Mouse (Mus musculus): ENCODE results near the gene Smchd1.
A peak's percentile ranks its signal among the peaks of the same experiment; 100 is the strongest.
"Not testable (repeated sequence)": the region's sequence is repeated elsewhere in the genome, so short reads cannot be mapped to it uniquely, and the experiment has no call there.

Gene Smchd1

GRCm38 (mm10) chr17:71474762-71475704 is at the start of gene Smchd1:
TSS of gene Smchd1 (minus strand) at chr17:71475343.
- DNase-seq (ENCODE audit: low spot score) = peak; percentile 96

GRCm38 (mm10) chr17:71510297-71510696 is 35.2 kb upstream of the Smchd1 start:
- DNase-seq (ENCODE audit: low spot score) = no peak

- DNase-seq (ENCODE audit: low spot score) = no peak
Observed at GRCm38 (mm10) chr17:71506832-71507231, 31.7 kb upstream of the Smchd1 start.

- DNase-seq (ENCODE audit: low spot score) = no peak
Observed at GRCm38 (mm10) chr17:71495784-71496183, 20.6 kb upstream of the Smchd1 start.

GRCm38 (mm10) chr17:71491332-71491686 is 16.2 kb upstream of the Smchd1 start:
- no peak for DNase-seq (ENCODE audit: low spot score)

- no peak for DNase-seq (ENCODE audit: low spot score)
Observed at GRCm38 (mm10) chr17:71490666-71491331, 15.7 kb upstream of the Smchd1 start.

- DNase-seq (ENCODE audit: low spot score) = no peak
Observed at GRCm38 (mm10) chr17:71489703-71490461, 14.7 kb upstream of the Smchd1 start.

- DNase-seq (ENCODE audit: low spot score) = no peak
Observed at GRCm38 (mm10) chr17:71486231-71486851, 11.2 kb upstream of the Smchd1 start.

GRCm38 (mm10) chr17:71485791-71486230 is 10.7 kb upstream of the Smchd1 start:
- DNase-seq (ENCODE audit: low spot score) = no peak

- no peak for DNase-seq (ENCODE audit: low spot score)
Observed at GRCm38 (mm10) chr17:71484711-71485110, 9.6 kb upstream of the Smchd1 start.

GRCm38 (mm10) chr17:71483418-71484060 is 8.4 kb upstream of the Smchd1 start:
- no peak for DNase-seq (ENCODE audit: low spot score)

- no peak for DNase-seq (ENCODE audit: low spot score)
Observed at GRCm38 (mm10) chr17:71479381-71479901, 4.3 kb upstream of the Smchd1 start.

GRCm38 (mm10) chr17:71477481-71477880 is 2.3 kb upstream of the Smchd1 start:
- no peak for DNase-seq (ENCODE audit: low spot score)

GRCm38 (mm10) chr17:71476346-71477020 is 1.3 kb upstream of the Smchd1 start:
- no peak for DNase-seq (ENCODE audit: low spot score)

GRCm38 (mm10) chr17:71475705-71476089 is 554 bp upstream of the Smchd1 start:
- DNase-seq (ENCODE audit: low spot score) = peak; percentile 88

GRCm38 (mm10) chr17:71474128-71474527 is 1.0 kb downstream of the Smchd1 start:
- no peak for DNase-seq (ENCODE audit: low spot score)

GRCm38 (mm10) chr17:71471261-71471660 is 3.9 kb downstream of the Smchd1 start:
- no peak for DNase-seq (ENCODE audit: low spot score)

- no peak for DNase-seq (ENCODE audit: low spot score)
Observed at GRCm38 (mm10) chr17:71460312-71460711, 14.8 kb downstream of the Smchd1 start.

GRCm38 (mm10) chr17:71459818-71460217 is 15.3 kb downstream of the Smchd1 start, which contains the start of gene Gm4707:
TSS of gene Gm4707 (minus strand) at chr17:71459918.
- DNase-seq (ENCODE audit: low spot score) = no peak

GRCm38 (mm10) chr17:71457361-71457760 is 17.8 kb downstream of the Smchd1 start:
- not testable (repeated sequence) for DNase-seq (ENCODE audit: low spot score)

Measured in embryo, embryonic 10 days (tissue).